Mouse (Mus musculus) olfactory bulb, adult 2 months (tissue): ENCODE results near the gene Zfp786. TPM values are rescaled to one million over a fixed set of nuclear protein-coding genes. Genes with fewer than 3 reads are reported as not detected.
"Not testable (repeated sequence)": the region's sequence is repeated elsewhere in the genome, so short reads cannot be mapped to it uniquely, and the experiment has no call there.

ENCODE experiments used
- H3K27ac ChIP-seq: fragments of 200-500 bp; 2 replicates; pipeline ENCODE4 v1.5.1; 2012; ENCODE audit warnings: low read depth, low read length; ENCODE audit not compliant: insufficient read depth
- H3K4me1 ChIP-seq: fragments of 200-500 bp; 2 replicates; pipeline ENCODE4 v1.6.1; 2012; ENCODE audit warnings: low read length; ENCODE audit not compliant: control insufficient read depth, insufficient read depth
- H3K4me3 ChIP-seq: fragments of 200-500 bp; 2 replicates; pipeline ENCODE4 v1.5.1; 2012; ENCODE audit warnings: mild to moderate bottlenecking, low read depth, low read length, moderate library complexity; ENCODE audit not compliant: insufficient read depth
- CTCF ChIP-seq: fragments of 200-500 bp; IDR thresholded peaks from 2 replicates; pipeline ENCODE4 v1.5.1; 2012; ENCODE audit warnings: low read depth, mild to moderate bottlenecking, low read length, moderate library complexity; ENCODE audit not compliant: insufficient read depth
- POLR2A ChIP-seq: fragments of 200-500 bp; IDR thresholded peaks from 2 replicates; pipeline ENCODE4 v1.6.1; 2012; ENCODE audit warnings: mild to moderate bottlenecking, low read depth, low read length, moderate library complexity; ENCODE audit not compliant: insufficient read depth
- WGBS: fragments of 180-500 bp; shearing (Covaris S2); methylation state at CpG from one replicate; pipeline ENCODE4 v1.1.7; 2018; 5-methylcytosine and 5-hydroxymethylcytosine counted together
- polyA plus RNA-seq: library from polyadenylated mRNA; stranded (reverse); fragments of >200 nt; gene quantifications from 2 replicates; pipeline ENCODE4 v1.2.4, GENCODE M21; 2012; ENCODE audit warnings: low replicate concordance; ENCODE audit not compliant: missing spikeins, insufficient read depth, insufficient read length

Zfp786 gene
- polyA plus RNA-seq, 1 experiment = not detected

DNA sequence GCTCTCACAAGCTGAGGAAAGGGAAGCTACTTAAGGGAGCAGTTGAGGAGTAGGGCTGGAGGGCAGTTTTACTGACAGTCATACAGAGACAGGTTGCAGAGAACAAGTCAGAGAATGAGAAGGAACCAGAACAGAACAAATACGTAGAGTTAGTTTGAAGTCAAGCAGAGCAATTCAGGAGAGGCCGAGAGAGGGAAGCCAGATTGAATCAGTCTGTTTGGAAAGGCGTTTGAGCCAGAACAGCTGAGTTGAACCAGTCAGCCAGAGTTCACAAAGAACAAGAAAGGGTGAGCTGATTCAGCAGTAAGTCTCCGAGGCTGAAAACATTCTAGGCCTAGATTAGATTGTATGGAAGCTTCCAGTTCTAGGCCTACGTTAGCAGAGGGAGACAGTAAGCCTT, 37.4 kb downstream of the Zfp786 start:
- TF ChIP-seq POLR2A (no peak), CTCF (no peak)
- H3K4me1 ChIP-seq = no peaks in the 10 kb centered on the region
- H3K27ac ChIP-seq = no peak overlapping the region
- no peak overlapping the region for H3K4me3 ChIP-seq
- WGBS = 70% methylated on average over 5 of the region's 5 CpGs

DNA sequence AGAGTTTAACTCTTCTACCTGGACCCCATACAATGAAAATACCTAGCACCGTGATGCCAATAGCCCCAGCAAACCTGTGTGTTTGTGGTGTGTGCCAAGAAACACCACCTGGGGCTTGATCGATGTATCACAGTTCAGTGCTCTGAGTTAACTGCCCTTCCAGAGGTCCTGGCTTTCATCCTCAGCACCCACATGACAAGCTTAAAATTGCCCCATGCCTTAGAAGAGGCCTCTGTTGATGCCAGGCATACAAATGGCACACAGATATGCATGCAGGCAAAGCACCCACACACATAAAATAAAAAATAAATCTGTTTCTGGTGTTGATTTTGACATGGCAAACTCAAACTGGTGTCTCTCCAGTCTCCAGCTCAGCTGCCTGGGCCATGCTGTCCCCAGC, 38.1 kb downstream of the Zfp786 start:
- TF ChIP-seq CTCF = no peak
- TF ChIP-seq POLR2A = no peak
- Histone ChIP-seq H3K27ac (no peak overlapping the region), H3K4me1 (no peaks in the 10 kb centered on the region), H3K4me3 (no peak overlapping the region)
- WGBS = 92% methylated on average over 2 of the region's 2 CpGs

DNA sequence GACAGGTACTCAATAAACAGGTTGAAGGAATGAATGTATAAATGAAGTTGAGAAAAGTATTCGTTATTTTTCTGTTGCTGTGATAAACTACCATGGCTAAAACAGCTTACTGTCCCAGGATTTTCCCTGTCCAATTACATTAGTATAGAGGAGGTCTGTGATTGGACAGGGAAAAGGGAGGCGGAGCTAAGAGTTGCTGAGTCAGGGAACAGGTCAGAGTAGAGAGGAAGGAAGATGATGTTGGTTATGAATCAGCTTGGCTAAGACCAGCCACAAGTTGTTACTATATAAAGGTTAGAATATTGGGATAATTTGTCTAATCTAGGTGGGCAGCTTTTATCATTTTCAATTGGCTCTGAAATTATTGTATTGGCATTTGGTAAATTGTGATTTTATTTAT, 39.9 kb downstream of the Zfp786 start:
- WGBS = 72% methylated on average over 2 of the region's 2 CpGs
- H3K4me3 ChIP-seq = no peak overlapping the region
- TF ChIP-seq CTCF (no peak), POLR2A (no peak)
- H3K27ac ChIP-seq = no peak overlapping the region
- H3K4me1 ChIP-seq = no peaks in the 10 kb centered on the region

DNA sequence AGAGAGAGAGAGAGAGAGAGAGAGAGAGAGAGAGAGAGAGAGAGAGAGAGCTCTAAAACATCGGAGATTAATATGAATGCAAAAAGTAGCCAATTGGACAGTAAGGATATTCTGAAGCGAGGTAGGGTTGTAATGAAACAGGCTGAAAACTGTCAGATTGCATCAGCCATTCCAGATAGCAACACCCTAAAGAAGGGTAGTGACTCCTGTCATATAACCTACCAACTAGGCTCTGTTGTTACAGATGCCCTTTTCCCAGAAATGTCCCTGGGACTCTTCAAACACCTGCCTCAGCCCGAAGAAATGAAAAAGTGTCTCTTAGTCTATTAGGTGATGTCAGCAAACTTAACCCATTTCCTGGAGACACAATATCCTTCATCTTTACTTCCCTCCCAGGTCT, 41.8 kb downstream of the Zfp786 start:
- 23% methylated on average over 3 of the region's 3 CpGs for WGBS
- H3K27ac ChIP-seq = peak overlapping the region; percentile 89; the same call in 1 of the 2 replicates
- peak overlapping the region; percentile 75 for H3K4me3 ChIP-seq
- TF ChIP-seq CTCF (no peak), POLR2A (no peak)
- H3K4me1 ChIP-seq = no peaks in the 10 kb centered on the region

DNA sequence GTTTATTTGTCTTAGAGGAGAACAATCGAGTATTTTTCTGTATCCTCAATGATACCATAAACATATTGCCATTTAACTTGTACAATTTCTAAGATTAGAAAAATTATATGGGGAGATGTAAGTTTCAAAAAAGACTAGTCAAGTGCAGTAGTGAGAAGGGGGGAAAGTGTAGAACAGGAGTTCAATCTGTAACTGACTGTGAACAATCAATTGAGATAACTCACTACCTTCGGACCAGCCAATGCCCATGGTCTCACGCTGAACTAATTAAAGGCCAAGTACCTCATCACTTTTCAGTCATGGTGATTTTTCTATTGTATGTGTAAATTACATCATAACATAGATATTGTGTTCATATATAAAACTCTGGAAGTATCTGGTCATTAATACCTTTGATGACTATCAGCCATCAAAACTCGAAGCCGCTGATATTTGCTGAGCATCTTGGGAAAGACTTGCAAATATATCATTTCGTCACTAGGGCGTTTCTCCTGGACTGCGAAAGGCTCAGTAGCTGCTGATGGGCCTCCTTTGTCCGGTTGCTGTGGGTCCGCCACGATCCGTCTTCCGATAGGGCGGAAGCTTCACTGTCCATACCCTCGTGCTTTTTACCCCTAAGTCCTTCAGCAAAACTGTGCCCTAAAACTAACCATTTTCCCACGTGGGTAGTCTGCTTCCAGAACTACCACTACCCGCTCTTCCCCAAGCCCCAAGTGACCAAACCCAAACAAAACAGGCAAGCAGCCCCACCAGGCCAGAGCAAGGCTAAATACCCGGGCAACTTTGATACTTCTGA, 42.5 kb downstream of the Zfp786 start:
- H3K4me1 ChIP-seq = no peaks in the 10 kb centered on the region
- WGBS = 2% methylated on average over 18 of the region's 18 CpGs
- peak overlapping the region; percentile 75 for H3K4me3 ChIP-seq
- H3K27ac ChIP-seq = peak overlapping the region; percentile 89
- TF ChIP-seq CTCF (no peak), POLR2A (peak; percentile 73)

DNA sequence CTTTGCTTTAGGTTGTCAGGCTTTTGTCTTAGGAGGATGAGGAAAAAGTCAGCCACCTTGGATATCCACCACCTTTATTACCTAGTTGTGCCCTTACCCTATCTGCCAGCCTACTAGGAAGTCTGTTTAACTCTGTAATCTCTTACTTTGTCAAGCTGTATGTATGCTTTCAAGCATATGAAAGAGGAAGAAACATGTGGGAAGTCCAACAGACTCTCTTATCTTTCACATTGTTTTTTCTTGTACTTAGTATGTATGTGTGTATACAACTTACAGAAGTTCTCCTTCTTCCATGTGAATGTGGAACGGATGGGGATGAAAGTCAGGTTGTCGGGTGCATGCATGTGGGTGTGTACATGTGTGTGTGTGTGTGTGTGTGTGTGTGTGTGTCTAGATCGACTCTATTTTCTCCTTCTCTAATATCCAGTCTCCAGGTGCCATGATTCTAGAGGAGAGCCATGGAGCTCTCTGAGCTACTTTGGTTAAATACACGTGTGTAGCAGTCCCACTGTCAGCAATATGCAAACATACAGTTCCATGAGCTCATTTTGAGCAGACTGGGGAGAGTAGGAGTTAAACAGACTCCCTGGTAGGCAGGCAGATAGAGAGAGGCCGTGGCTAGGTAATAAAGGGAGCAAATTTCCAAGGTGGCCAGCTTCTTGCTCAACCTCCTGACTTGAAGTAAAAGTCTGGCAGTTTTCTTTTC, 45.8 kb downstream of the Zfp786 start:
- Histone ChIP-seq H3K4me3 (no peak overlapping the region), H3K4me1 (no peaks in the 10 kb centered on the region), H3K27ac (no peak overlapping the region)
- WGBS = 86% methylated on average over 5 of the region's 5 CpGs
- TF ChIP-seq CTCF (no peak), POLR2A (no peak)

DNA sequence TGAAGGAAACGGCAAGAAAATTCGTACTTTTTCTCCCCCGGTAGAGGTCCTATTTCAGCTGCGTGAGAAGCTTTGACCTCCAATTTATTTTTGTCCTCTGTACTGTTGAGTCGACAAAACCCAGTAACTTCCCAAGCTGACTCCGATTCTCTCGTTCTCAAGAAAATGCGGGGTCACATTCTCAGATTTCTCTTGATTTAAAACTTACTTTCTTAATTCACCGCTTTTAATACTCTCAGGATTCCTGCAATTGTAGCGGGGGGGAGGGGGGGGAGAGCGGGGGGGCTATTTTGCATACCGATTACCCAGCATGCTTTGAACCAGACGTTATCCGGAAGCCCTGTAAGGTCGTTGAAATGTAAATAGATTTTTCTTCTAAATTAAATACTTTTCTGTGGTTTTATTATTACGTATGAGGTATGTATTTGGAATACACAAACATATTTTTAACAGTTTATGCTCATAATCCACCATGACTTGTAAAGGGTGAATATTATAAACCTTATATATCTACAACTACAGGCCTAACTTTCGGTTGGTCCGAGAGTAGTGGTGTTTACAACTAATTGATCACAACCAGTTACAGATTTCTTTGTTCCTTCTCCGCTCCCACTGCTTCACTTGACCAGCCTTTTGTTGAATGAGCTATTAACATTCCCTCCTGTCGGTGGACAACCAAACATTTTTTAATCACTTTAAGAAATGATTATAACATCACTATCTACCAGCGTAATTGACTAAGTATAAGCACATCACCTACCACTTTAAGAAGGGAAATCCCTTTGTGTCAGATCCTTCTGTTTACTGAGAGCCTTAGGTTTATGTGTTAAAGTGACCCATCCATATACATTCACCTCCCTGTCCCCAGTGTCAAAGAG, 49.3 kb downstream of the Zfp786 start:
- Histone ChIP-seq H3K4me3 (0 out of 2 replicates have a peak overlapping the region, but pooled peaks have one; percentile 13), H3K4me1 (no peaks in the 10 kb centered on the region), H3K27ac (peak overlapping the region; percentile 57)
- no peak for TF ChIP-seq CTCF
- no peak for TF ChIP-seq POLR2A
- WGBS = under 1% methylated on average over 21 of the region's 21 CpGs

DNA sequence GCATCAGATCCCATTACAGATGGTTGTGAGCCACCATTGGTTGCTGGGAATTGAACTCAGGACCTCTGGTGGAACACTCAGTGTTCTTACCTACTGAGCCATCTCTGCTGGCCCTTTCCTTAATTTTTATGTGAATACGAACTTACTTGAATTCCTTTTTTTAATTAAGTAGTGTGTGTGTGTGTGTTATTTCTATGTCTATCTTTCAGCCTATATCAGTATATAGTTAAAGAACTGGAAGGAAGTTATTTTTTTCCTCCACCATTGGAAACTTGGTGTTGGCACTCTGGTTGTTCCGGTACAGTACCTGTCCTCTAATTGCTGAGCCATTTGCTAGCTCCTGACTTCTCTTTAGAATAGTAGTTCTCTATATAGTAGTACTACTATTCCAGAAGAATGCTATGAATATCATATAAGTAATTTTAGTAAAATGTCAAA, 50.1 kb downstream of the Zfp786 start:
- WGBS = 3% methylated on average over 2 of the region's 2 CpGs
- TF ChIP-seq CTCF (no peak), POLR2A (no peak)
- H3K27ac ChIP-seq = no peak overlapping the region

DNA sequence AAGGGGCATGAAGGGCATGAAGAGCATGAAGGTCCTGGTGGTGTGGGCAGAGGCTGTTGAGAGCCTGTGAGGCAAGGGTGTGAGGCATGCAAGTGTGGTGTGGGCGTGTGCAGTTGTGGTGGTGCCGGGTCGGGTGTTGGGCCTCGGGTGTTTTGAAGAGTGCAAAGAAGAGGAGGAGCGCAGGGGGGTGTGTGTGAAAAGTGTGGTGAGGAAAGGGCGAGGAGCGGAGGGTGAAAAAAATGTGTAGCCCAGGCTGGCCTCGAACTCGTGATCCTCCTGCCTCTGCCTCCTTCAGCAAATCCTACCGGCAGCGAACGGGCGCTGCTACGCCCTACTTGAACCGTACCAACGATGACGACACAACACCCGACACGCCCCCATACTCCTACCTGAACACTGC, 58.9 kb downstream of the Zfp786 start:
- not testable (repeated sequence) for H3K4me1 ChIP-seq, H3K27ac ChIP-seq
- 58% methylated on average over 7 of the region's 19 CpGs for WGBS
- peak overlapping the region; percentile 25 for H3K4me3 ChIP-seq

More for the DNA sequence above, 50.1 kb downstream of the Zfp786 start:
- Histone ChIP-seq H3K4me1 (no peaks in the 10 kb centered on the region), H3K4me3 (no peak overlapping the region)

DNA sequence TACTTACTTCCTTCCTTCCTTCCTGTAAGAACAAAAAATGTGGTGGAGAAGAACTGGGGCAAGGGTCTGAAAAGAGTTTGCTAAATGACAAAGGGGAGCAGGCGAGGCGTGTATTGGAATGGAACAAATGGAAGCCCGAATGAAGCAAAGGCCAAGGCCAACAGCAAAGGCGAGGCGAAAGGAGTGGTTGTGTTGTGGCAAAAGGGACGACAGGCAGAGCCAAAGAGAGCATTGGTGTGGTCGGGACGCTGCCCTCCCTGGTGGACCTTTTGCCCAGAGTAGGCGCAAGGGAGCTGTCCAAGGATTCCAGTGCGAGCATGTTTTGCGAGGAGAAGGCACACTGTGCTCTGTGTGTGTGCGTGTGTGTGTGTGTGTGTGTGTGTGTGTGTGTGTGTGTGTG, 59.6 kb downstream of the Zfp786 start:
- H3K4me1 ChIP-seq, H3K4me3 ChIP-seq, H3K27ac ChIP-seq: not testable (repeated sequence)
- 86% methylated on average over 12 of the region's 12 CpGs for WGBS

DNA sequence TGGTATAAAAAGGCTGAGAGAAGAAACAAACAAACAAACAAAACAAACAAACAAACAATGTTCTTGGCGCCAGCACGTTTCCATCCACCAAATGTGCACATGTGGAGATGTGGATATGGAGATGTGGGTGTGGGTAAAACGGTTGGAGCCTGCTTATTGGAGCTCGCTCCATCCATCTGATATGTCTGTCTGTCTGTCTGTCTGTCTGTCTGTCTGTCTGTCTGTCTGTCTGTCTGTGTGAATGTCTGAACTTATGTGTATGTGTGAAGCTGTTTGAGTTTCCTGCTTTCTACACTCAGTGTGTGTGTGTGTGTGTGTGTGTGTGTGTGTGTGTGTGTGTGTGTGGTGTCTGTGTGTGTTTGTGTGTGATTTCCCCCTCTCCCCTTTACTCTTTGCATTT, 60.8 kb downstream of the Zfp786 start:
- not testable (repeated sequence) for H3K4me1 ChIP-seq, H3K4me3 ChIP-seq, H3K27ac ChIP-seq
- WGBS = 72% methylated on average over 4 of the region's 4 CpGs
